Mouse (Mus musculus) layer of hippocampus, adult 8-10 months (tissue): ENCODE measurements around the gene Tmem221. TPM values are rescaled to one million over a fixed set of nuclear protein-coding genes. Genes with fewer than 3 reads are reported as not detected.
A peak's percentile ranks its signal among the peaks of the same experiment; 100 is the strongest.
"Not testable (repeated sequence)": the region's sequence is repeated elsewhere in the genome, so short reads cannot be mapped to it uniquely, and the experiment has no call there.

Experiments used
- DNase-seq, 2 experiments: peaks; one replicate each; pipeline ENCODE4 v3.0.0; 2022; ENCODE audit warnings: low spot score in 2 of 2
- total RNA-seq, 4 experiments: library from RNA; stranded (reverse); gene quantifications; 2 replicates each; pipeline ENCODE4 v1.2.4; 2022

The Tmem221 gene
- total RNA-seq, 4 experiments from 2014 or later, result 0.27 to 1.3 (median 0.54) TPM

GRCm38 (mm10) chr8:71552770-71553169 is 5.9 kb downstream of the Tmem221 start:
- DNase-seq, result no peak

- no peak for DNase-seq
Observed at GRCm38 (mm10) chr8:71550754-71551153, 7.9 kb downstream of the Tmem221 start.

DNA sequence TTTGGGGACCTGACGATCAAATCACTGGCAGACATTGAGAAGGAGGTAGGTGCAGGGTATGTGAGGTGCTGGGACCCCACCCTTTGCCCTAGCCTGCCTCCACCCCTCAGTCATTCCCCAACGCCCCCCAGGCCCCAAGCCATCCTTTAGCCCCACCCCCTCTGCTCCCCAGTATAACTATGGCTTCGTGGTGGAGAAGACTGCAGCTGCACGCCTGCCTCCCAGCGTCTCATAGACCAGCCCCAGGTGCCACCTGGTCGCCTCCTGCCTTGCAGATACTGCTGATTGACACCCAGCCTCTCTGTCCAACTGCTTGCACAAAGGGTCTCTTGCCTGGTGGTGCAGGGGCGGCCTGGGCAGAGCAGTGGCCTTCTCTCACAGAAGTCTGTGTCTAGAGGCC is 11.1 kb downstream of the Tmem221 start:
- DNase-seq, result no peak

DNA sequence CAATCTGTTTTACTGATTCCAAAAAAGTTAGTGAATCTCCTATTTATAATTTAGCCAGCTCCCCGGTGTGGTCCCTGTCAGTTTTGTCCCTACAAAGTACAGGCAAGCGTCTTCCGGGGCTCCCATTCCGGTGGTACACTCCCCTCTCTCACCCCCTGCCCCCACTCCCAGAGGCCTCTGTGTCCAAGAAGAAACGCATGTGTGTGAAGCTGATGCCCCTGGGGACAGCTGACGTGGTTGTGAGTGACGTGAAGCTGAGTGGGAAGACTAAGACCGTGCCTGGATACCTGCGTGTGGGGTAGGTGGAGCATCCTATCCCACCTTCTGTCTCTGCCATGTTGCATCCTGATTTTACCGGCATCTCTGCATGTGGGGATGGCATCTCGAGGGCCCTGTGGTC is 13.6 kb downstream of the Tmem221 start:
- DNase-seq, result no peak

DNA sequence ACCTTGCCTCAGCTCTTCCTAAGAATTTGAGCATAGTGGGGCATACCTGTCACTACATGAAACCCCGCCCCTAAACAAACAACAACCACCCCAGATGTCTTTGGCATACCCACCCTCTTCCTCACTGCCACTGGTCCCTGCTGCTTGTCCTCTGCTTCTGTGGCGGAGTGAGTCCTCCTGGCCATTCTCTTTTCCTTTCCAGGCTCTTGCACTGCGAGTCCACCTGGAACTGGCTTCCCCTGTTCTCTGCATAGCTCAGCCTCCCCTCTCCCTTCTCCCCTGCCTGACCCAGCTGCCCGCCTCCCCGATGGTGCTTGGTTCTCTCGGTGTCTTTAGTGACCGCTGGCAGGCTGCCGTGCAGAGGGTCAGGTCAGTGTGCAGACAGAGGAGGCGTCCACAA is 14.9 kb downstream of the Tmem221 start:
- DNase-seq, result no peak

DNA sequence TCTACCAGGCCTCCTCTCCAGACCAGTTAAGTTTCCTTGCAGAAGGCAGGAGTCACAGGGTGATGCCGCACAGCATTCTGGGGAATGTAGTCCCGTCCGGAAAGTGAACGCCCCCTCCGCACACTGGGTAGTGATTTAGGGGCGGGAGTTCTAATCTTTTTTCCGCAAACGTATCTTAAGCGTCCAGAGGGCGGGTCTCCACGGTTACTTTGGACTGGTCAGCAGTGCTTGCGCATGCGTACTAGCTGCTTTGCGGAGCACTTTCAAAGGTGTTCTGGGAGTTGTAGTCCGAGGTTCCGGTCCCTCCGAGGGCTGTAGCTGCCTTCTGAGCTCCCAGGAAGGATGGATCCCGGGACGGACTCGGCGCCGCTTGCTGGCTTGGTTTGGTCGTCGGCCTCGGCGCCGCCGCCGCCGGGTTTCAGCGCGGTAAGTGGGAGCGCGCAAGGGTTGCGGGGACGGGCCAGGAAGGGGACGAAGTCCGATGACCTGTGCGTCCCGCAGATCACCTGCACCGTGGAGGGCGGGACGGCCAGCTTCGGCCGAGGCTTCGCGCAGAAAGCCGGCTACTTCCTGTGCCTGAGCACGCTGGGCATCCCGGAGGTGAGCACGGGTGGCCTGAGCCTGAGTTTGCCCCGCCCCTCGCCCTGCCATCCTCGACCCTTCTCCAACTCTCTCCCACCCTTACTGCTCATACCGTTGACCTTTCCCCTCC is 15.9 kb downstream of the Tmem221 start, which contains the start of gene Mvb12a:
Gene Mvb12a, plus strand, starts transcription at position 291 of the 712 bp plus-strand sequence.
- peak; percentile 97 to 99 for DNase-seq

DNA sequence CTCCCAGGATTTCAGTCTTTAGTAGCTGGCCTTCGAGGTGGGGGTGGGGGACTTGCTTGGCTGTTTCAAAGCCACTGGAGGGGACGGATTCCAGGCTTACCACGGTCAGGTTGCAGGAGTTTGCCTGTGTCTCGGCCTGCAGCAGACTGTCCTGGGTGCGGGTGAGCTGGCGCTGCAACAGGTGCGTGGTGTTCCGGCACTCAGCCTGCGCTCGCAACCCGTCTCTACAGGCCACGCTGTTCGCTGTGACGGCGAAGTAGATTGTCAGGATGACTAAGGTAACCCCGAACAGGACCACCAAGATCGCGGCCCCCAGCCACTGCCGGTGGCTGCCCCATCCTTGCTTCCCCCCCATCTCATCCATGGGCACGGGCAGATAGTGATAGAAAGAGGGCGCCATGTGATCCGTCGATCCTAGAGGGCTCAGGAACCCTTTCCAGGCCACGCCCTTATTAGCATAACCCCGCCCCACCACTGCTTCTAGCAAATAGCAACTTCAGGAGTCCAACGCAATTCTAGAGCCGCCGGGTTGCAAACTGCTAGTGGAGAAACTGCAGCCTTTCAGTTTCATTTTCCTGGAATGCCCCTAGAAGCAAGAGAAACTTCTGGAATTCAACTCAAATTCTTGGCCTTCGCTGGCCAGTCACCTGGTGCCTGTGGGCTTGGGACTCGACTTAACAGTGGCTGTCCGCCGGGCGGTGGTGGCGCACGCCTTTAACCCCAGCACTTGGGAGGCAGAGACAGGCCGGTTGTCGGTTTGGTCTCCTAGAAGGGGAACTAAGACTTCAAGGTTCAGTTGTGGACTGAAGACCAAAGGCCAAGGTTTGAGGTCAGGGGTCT is 21.4 kb downstream of the Tmem221 start, which contains the start of gene Bst2:
Gene Bst2, minus strand, starts transcription at position 429 of the 840 bp plus-strand sequence.
- DNase-seq, result no peak

DNA sequence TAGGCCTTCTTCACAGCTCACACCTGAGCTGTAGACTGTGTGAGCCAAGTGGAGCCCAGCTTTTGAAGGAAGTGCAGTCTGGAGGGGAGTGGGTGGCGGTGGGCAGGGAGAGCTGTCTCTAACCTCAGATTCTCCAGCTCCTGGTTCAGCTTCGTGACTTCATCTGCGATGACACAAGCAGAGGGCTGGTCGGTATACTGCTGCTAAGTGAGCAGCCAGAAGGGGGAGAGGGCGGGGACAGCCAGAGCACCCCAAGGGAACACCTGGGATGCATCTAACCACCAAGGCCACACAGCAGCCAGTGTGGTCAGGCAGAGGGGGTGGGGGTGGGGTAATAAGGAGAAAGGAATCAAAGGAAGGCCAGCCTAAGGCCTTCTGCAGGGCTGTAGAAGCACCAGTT is 23.0 kb downstream of the Tmem221 start:
- DNase-seq, result no peak

DNA sequence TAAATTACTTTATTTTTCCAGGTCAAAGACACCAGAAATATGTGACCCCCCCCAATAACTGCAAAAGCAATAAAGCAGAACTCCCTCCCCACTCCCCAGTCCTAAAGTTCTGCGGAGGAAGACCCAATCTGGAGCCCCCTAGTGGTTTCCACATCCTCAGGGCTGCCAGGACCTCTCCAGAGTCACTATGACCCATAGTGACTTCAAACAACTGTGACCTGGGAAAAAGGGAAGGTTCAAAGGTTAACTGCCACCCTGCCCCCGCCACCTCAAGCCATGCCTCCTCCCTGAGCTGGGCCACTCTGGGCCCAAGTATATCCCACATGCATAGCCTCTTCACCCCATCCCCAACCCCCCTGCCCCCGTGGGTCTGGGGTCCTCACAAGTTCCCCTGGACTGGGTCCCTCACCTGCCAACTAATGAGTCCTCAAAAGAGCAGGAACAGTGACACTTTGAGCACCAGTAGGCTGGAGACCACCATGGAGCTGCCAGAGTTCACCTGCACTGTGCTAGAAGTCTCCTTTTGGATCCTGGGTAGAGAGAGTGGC is 24.3 kb downstream of the Tmem221 start:
- no peak for DNase-seq

DNA sequence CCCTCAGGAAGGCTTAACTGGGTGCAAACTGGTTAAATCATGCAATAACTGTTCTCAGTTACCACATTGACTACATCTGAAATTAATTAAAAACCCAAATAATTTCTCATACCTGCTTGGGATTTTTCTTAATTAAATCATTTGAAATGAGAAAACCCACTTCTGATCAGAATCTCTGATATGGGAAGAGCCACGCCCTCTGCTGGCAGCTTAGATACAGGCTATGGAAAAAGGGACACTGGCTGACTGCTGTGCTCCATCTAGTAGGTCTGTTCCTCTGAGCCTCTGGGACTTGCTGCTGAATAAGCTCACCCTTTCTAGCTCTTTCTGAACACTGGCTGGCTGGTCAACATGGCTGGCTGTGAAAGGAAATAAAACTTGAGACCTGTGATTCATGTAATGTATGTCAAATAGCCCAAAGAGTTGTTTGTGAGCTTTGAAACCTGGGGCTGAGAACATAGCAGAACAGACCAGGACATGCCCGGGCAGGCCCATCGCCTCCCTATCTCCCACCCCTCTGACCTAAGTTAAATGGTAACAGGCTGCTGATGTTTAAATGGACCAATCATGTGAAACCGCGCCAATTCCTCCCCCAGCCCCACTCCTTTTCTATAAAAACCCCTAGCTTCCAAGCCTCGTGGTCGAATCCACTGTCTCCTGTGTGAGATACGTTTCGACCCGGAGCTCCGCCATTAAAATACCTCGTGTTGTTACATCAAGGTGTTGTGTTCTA is 27.8 kb downstream of the Tmem221 start:
- not testable (repeated sequence) for DNase-seq

DNA sequence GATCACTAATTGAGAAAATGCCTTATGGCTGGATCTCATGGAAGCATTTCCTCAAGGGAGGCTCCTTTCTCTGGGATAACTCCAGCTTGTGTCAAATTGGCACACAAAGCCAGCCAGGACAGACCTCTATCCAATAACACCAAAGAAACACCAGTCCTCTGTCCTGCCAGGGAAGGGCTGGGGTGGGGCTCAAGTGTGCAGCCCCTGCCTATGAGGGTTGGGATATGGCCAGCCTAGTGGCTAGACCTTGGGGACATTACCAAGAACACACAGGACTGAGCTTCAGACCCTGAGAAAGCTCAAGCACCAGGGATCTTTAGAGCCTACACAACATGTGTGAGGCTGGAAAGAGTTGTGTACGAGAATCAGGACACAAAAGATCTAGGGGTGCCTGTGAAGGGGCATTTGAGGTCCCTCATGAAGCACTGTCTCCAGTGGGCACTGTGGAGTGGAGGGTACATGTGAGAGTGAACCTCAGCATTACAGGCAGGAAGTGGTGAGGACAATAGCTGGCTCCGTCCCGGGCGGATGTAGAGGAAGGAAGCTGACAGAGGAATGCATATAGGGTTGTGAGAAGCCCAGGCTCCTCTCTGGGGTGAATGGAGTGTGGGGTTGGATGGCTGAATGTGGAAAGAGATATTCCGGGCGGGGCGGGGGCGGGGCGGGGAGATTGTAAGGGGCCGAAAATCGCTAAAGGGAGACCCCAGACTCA is 30.2 kb downstream of the Tmem221 start:
- DNase-seq, result no peak

GRCm38 (mm10) chr8:71527162-71527870 is 31.4 kb downstream of the Tmem221 start:
- DNase-seq, result no peak

- no peak for DNase-seq
Observed at GRCm38 (mm10) chr8:71526272-71526671, 32.4 kb downstream of the Tmem221 start.

GRCm38 (mm10) chr8:71525226-71526050 is 33.2 kb downstream of the Tmem221 start, which contains the start of gene Ccdc194:
TSS of gene Ccdc194 (minus strand) at chr8:71525711.
- no peak for DNase-seq

DNA sequence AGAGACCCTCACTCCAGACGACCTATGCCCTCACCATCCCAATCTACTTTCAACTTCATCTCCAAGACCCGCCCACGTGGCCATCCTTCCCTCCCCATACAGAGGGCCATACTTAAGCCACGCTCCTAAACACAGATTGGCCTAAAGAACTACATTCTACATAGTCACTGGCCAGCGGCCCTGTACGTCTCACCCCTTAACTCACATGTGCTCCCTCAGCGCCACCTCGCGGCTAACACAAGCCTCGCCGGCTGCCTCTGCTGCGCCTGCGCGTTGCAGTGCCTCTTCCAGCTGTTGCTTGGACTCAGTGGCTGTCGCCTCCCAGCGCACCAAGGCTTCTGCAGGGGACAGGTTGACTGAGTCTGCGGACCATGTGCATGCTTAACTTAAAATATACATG is 37.0 kb downstream of the Tmem221 start:
- DNase-seq, result peak; percentile 82 to 88

DNA sequence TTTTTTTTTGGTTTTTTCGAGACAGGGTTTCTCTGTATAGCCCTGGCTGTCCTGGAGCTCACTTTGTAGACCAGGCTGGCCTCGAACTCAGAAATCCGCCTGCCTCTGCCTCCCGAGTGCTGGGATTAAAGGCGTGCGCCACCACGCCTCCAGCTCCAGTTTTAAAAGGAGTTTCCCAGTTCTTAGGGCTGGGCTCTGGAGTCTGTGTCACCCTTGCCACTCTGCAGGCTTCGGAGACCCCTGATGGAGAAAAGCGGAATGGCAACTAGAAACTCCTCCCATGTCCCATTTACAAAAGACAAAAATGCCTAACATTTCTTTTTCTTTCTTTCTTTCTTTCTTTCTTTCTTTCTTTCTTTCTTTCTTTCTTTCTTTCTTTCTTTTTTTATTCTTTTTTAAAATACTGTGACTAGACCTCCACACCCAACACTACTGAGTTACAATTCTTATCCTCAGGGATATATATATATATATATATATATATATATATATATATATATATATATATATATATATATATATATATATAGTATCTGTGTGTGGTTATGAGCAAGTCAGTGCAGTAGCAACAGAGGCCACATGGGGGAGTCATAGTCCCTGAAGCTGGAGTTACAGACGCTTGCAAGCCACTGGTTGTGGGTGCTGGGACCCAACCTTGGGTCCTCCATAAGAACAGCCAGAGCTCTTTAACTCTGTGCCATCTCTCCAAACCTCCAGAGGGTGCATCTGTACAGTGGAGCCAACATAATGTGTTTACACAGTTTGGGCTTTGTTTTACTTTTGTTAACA is 39.4 kb downstream of the Tmem221 start:
- DNase-seq, result peak in 1 of 2 experiments; percentile 40

GRCm38 (mm10) chr8:71516786-71517185 is 41.9 kb downstream of the Tmem221 start:
- DNase-seq, result no peak

DNA sequence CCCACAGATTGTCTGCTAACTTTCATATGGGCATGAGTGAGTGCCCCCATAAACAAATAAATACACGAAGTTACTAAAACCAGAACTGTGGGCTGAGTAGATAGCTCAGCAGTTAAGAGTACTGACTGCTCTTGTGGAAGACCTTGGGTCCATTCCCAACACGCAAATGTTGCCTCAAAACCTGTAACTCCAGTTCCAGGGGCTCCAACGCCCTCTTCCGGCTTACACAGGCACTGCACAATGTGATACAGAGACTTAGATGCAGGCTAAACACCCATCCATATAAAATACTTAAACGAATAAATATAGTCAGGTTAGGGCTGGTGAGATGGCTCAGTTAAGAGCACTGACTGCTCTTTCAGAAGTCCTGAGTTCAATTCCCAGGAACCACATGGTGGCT is 43.6 kb downstream of the Tmem221 start:
- no peak for DNase-seq
